Comparison of ENCODE assay signal across 8 mouse cellular contexts in genomic region chr4:101356093-101356953, GRCm38 (mm10).
A peak's percentile ranks its signal among the peaks of the same experiment; 100 is the strongest.
DNase-seq lines count a peak whose midpoint lies in the region; ATAC-seq and TF ChIP-seq lines count a peak whose summit lies in the region.

No protein-coding gene starts in this region.

- peak overlapping the region; percentile 58 for H3K4me3 ChIP-seq in cortical plate, adult 2 months (ENCODE audit: insufficient read depth, low read length)

- H3K4me1 ChIP-seq in cortical plate, adult 2 months (ENCODE audit: control insufficient read depth, insufficient read depth, low read length), result peaks cover 7% of the 10 kb centered on the region

- peak overlapping the region; percentile 98 for H3K27ac ChIP-seq in cortical plate, adult 2 months (ENCODE audit: insufficient read depth, low read length)

- DNase-seq in T-cell, adult 2 months (ENCODE audit: low spot score), result peak; percentile 66
- peak; percentile 90 to 92 for DNase-seq in gastrocnemius, adult 8-10 months (ENCODE audit: low spot score in 2 of 2)
- DNase-seq in hindlimb bud, embryonic 11.5 days (ENCODE audit: extremely low spot score, low read depth, low spot score), result peak; percentile 35
- peak; percentile 80 to 86 for DNase-seq in left cerebral cortex, adult 8-10 months (ENCODE audit: low spot score in 2 of 2)
- peak; percentile 82 to 83 for DNase-seq in right cerebral cortex, adult 2 months (ENCODE audit: low spot score in 2 of 2)
- DNase-seq in urinary bladder, postnatal 10 days (ENCODE audit: low spot score), result peak; percentile 62

- ATAC-seq in megakaryocyte, adult 5-6 weeks (ENCODE audit: poor library complexity, severe bottlenecking), result peak; percentile 39

- no peak for TF ChIP-seq CTCF in cortical plate, adult 2 months (IDR thresholded peaks at IDR 0.05; ENCODE audit: extremely low read depth, insufficient read depth, low read length)

- peak; percentile 97 for TF ChIP-seq POLR2A in cortical plate, adult 2 months (IDR thresholded peaks at IDR 0.05; ENCODE audit: extremely low read depth, insufficient read depth, low read length)

Comparison
In these comparisons a context has a peak if more than half of its experiments do, and no peak if none do; other contexts are left out.
1. Peak in every context shown above with its lines: DNase-seq, ATAC-seq, H3K4me3 ChIP-seq and H3K27ac ChIP-seq.
2. DNase-seq: peak in every context shown above with its lines; median percentile 91 in gastrocnemius, adult 8-10 months; 83 in left cerebral cortex, adult 8-10 months; 82 in right cerebral cortex, adult 2 months; 66 in T-cell, adult 2 months; 62 in urinary bladder, postnatal 10 days; 35 in hindlimb bud, embryonic 11.5 days.